Mouse (Mus musculus): Measurements from ENCODE around the gene Mybbp1a.

GRCm38 (mm10) chr11:72473540-72473939, 32.4 kb downstream of the Mybbp1a start:
- TF ChIP-seq GABPA (IDR thresholded peaks at IDR 0.05; ENCODE audit: insufficient replicate concordance, low read depth, low read length) (no peak), USF1 (IDR thresholded peaks at IDR 0.05; ENCODE audit: low read depth, low read length) (no peak), MAX (IDR thresholded peaks at IDR 0.05; ENCODE audit: low read length) (no peak), POLR2A (IDR thresholded peaks at IDR 0.05; ENCODE audit: low read depth, low read length) (no peak), CTCF (conservative IDR thresholded peaks at IDR 0.05 in 1 of 2, IDR thresholded peaks at IDR 0.05 in 1 of 2; ENCODE audit: low read depth in 2 of 2, low read length in 2 of 2) (no peak), MAZ (IDR thresholded peaks at IDR 0.05; ENCODE audit: low read depth, low read length) (no peak), HCFC1 (IDR thresholded peaks at IDR 0.05; ENCODE audit: low read depth, low read length) (no peak), MAFK (IDR thresholded peaks at IDR 0.05; ENCODE audit: insufficient replicate concordance, low read length) (no peak), ZNF384 (IDR thresholded peaks at IDR 0.05; ENCODE audit: low read depth, low read length) (no peak), ELF1 (IDR thresholded peaks at IDR 0.05; ENCODE audit: low read depth, low read length) (no peak), CHD2 (IDR thresholded peaks at IDR 0.05; ENCODE audit: low read length) (no peak), CHD1 (IDR thresholded peaks at IDR 0.05; ENCODE audit: low read depth, low read length) (no peak)

Data from CH12.LX (cell line).